Mouse (Mus musculus) kidney, postnatal 0 days (tissue): ENCODE data around the gene Rasal2. TPM values are rescaled to one million over a fixed set of nuclear protein-coding genes. Genes with fewer than 3 reads are reported as not detected.
A peak's percentile ranks its signal among the peaks of the same experiment; 100 is the strongest.

Experiments used
- ATAC-seq: fragments of 200-750 bp; cut with Nextera tagmentation; replicated peaks from 2 replicates; pipeline ENCODE4 v1.8.0; 2017; ENCODE audit warnings: low read depth, moderate number of reproducible peaks, moderate TSS enrichment, moderate library complexity; ENCODE audit not compliant: low FRiP score
- DNase-seq: peaks from one replicate; pipeline ENCODE4 v3.0.0-alpha.2; 2016; ENCODE audit warnings: low spot score
- H3K27ac ChIP-seq: fragments of 300-500 bp; sonication (generic); 2 replicates; pipeline ENCODE4 v1.5.1; 2014; ENCODE audit warnings: mild to moderate bottlenecking
- H3K27me3 ChIP-seq: fragments of 300-500 bp; sonication (generic); 2 replicates; pipeline ENCODE4 v1.6.1; 2014; ENCODE audit warnings: low read length, mixed read lengths; ENCODE audit not compliant: insufficient read depth
- H3K36me3 ChIP-seq: fragments of 300-500 bp; sonication (generic); 2 replicates; pipeline ENCODE4 v1.6.1; 2014; ENCODE audit warnings: low read length, mixed read lengths; ENCODE audit not compliant: insufficient read depth
- H3K4me1 ChIP-seq: fragments of 300-500 bp; sonication (generic); replicated peaks from 2 replicates; pipeline ENCODE4 v1.6.1; 2014; ENCODE audit warnings: antibody characterized with exemption, low read length, mixed read lengths; ENCODE audit not compliant: insufficient read depth
- H3K4me2 ChIP-seq: fragments of 300-500 bp; sonication (generic); 2 replicates; pipeline ENCODE4 v1.6.1; 2014; ENCODE audit warnings: mild to moderate bottlenecking, low read length, moderate library complexity, mixed read lengths
- H3K4me3 ChIP-seq: fragments of 300-500 bp; sonication (generic); replicated peaks from 2 replicates; pipeline ENCODE4 v1.5.1; 2014; ENCODE audit warnings: low read depth, low read length
- H3K9ac ChIP-seq: fragments of 300-500 bp; sonication (generic); 2 replicates; pipeline ENCODE4 v1.6.1; 2014; ENCODE audit warnings: low read depth, low read length
- H3K9me3 ChIP-seq: fragments of 300-500 bp; sonication (generic); replicated peaks from 2 replicates; pipeline ENCODE4 v1.6.1; 2016; ENCODE audit warnings: low read length, inconsistent platforms, mixed read lengths
- CTCF ChIP-seq: IDR thresholded peaks from 2 replicates; pipeline ENCODE4 v1.5.1; 2016; ENCODE audit warnings: antibody characterized with exemption, low read depth, mild to moderate bottlenecking, moderate library complexity
- WGBS: fragments of 180-500 bp; shearing (Covaris S2); extraction: QIAGEN DNeasy Blood & Tissue Kit; methylation state at CpG from one replicate; pipeline ENCODE4 v1.1.7; 2014; 5-methylcytosine and 5-hydroxymethylcytosine counted together
- polyA plus RNA-seq: library from polyadenylated mRNA; unstranded; fragments of >200 nt; fragmentation: Nextera tagmentation; extraction: Ambion mirVana; gene quantifications from 2 replicates; pipeline ENCODE4 v1.2.1, GENCODE M21; 2015

Rasal2 gene
- polyA plus RNA-seq, 1 experiment from 2014 or later, result 7.5 TPM

DNA sequence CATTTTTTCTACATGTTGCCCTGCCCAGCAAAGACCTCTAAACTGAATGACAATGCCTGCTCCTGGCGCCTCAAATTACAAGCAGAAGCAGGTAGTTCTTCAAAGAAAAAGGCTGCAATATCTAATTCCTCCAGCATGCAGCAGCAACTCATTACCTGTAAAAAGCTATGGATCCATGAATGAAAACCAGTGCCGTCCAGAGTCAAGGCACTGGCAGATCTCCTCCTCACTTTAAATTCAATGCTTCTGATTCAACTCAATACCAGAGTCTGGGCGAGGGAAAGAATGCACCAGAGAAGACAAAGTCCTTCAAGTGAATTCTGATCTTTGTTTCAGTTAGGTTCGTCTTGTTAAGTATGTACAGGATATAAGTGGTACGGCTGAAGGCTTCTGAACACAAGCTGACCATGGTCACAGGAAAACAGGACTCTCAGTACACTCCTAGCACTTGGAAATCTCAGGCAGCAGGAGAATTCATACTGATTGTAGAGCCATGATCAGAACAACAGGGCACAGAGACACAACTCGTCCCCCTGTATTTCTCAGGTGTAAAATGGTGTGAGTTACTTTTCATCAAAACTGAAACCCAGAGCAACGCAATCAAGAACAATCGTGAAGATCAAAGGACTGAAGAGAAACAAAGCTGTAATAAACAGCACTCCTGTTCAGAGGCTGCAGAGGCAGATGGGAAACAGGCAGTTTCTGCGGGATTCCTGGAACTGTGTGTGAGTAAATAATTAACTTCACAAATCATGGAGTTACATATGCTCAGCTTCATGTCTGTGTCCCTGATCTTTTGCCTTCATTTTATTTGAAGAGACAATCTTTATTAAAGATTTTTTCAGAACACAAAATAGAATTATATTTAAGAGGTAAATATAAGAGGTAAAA lies 158.6 kb downstream of the Rasal2 start:
- peak; percentile 30; the same call in 1 of the 2 replicates for TF ChIP-seq CTCF
- H3K27me3 ChIP-seq, result no peaks in the 10 kb centered on the region
- peak overlapping the region; percentile 37 for H3K4me2 ChIP-seq
- H3K4me3 ChIP-seq, result no peak overlapping the region
- H3K36me3 ChIP-seq, result no peaks in the 10 kb centered on the region
- H3K9me3 ChIP-seq, result no peaks in the 10 kb centered on the region
- peak overlapping the region; percentile 28; the same call in 1 of the 2 replicates for H3K27ac ChIP-seq
- ATAC-seq (no peak), DNase-seq (peak; percentile 21)
- H3K4me1 ChIP-seq, result no peaks in the 10 kb centered on the region
- H3K9ac ChIP-seq, result no peak overlapping the region
- WGBS, result 42% methylated on average over 9 of the region's 9 CpGs

DNA sequence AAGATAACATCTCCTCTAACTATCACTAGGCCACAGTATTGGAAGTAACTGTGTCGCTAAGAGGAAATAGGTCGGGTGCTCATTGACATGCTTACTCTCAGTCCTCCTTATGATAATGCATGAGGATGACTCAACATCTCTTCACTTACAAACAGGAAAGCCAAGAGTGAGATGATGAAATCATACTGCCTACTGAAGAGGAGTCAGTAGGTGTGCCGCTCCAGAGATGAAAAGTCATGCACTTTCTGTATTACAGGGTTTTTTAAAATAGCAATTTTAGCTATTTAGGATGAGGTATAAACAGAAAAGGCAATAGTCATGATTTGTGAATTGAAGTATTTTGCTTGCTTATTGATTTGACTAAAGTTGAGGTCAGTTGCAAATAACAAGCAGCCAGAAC lies 164.3 kb downstream of the Rasal2 start:
- no peaks in the 10 kb centered on the region for H3K36me3 ChIP-seq
- no peak overlapping the region for H3K27ac ChIP-seq
- ATAC-seq (no peak), DNase-seq (no peak)
- no peak overlapping the region for H3K4me3 ChIP-seq
- no peaks in the 10 kb centered on the region for H3K4me1 ChIP-seq
- no peak overlapping the region for H3K4me2 ChIP-seq
- H3K9ac ChIP-seq, result no peak overlapping the region
- WGBS, result 91% methylated on average over 3 of the region's 3 CpGs
- H3K9me3 ChIP-seq, result no peaks in the 10 kb centered on the region
- H3K27me3 ChIP-seq, result no peaks in the 10 kb centered on the region
- no peak for TF ChIP-seq CTCF

DNA sequence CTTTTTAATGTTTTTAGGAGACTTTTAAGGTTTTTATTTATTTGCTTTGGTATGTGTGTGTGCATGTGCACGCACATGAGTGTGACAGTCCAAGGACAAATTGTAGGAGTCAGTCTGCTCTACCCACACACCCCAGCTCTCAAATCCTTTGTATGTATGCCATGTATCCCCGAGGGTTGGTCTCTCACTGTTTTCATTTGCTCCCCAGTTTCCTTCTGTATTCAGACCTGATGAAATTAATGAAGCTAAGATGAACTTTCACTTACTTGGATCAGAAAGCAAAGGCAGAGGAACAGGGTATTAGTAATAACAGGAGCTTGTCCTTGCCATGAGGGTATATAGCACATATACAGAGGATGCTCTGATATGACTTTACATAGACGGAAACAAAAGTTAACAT lies 165.1 kb downstream of the Rasal2 start:
- H3K4me3 ChIP-seq, result no peak overlapping the region
- TF ChIP-seq CTCF, result no peak
- DNase-seq (no peak), ATAC-seq (no peak)
- no peak overlapping the region for H3K27ac ChIP-seq
- H3K36me3 ChIP-seq, result no peaks in the 10 kb centered on the region
- WGBS, result 74% methylated on average over 3 of the region's 3 CpGs
- no peaks in the 10 kb centered on the region for H3K9me3 ChIP-seq
- no peaks in the 10 kb centered on the region for H3K4me1 ChIP-seq
- no peak overlapping the region for H3K4me2 ChIP-seq
- no peak overlapping the region for H3K9ac ChIP-seq
- H3K27me3 ChIP-seq, result no peaks in the 10 kb centered on the region

DNA sequence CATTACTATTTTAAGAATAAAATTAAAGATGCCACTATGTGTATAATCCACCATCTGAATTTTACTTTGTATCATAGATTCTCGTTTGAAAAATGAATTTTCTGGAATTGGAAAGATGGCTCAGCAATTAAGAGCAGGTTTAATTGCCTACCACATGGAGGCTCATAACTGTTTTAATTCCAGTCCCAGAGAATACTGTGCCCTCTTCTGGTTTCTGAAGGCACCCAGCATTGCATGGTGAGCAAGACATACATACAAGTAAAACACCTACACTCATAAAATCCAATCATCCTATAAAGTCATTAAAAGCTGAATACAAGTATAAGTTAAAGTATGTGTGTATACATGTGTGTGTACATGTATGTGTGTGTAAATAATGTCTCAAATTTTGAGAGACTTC lies 165.6 kb downstream of the Rasal2 start:
- TF ChIP-seq CTCF, result no peak
- 76% methylated on average over 1 of the region's 1 CpGs for WGBS

DNA sequence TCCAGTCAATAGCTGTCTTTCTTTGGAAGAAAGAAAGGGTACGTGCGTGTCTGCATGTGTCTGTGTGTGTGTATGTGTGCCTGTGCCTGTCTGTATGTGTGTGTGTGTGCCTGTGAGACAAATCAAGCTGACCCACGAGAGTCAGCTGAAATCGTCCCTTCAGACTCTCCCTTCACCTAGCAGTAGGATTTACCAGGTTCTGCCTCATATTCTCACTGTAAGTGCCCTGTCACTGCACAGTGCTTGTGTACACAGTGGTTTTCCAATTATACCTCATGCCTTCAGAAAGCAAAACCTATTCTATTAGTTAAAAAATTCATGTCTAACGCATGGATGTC lies 168.0 kb downstream of the Rasal2 start:
- no peak overlapping the region for H3K4me2 ChIP-seq
- H3K27ac ChIP-seq, result no peak overlapping the region
- 69% methylated on average over 5 of the region's 5 CpGs for WGBS
- H3K36me3 ChIP-seq, result no peaks in the 10 kb centered on the region
- no peaks in the 10 kb centered on the region for H3K4me1 ChIP-seq
- ATAC-seq (no peak), DNase-seq (no peak)
- no peak overlapping the region for H3K9ac ChIP-seq
- TF ChIP-seq CTCF, result no peak
- H3K9me3 ChIP-seq, result no peaks in the 10 kb centered on the region
- no peaks in the 10 kb centered on the region for H3K27me3 ChIP-seq
- no peak overlapping the region for H3K4me3 ChIP-seq

More for the DNA sequence above, 165.6 kb downstream of the Rasal2 start:
- Histone ChIP-seq H3K36me3 (no peaks in the 10 kb centered on the region), H3K4me1 (no peaks in the 10 kb centered on the region), H3K4me3 (no peak overlapping the region), H3K4me2 (no peak overlapping the region), H3K27me3 (no peaks in the 10 kb centered on the region), H3K27ac (no peak overlapping the region), H3K9ac (no peak overlapping the region), H3K9me3 (no peaks in the 10 kb centered on the region)
- DNase-seq (no peak), ATAC-seq (no peak)

DNA sequence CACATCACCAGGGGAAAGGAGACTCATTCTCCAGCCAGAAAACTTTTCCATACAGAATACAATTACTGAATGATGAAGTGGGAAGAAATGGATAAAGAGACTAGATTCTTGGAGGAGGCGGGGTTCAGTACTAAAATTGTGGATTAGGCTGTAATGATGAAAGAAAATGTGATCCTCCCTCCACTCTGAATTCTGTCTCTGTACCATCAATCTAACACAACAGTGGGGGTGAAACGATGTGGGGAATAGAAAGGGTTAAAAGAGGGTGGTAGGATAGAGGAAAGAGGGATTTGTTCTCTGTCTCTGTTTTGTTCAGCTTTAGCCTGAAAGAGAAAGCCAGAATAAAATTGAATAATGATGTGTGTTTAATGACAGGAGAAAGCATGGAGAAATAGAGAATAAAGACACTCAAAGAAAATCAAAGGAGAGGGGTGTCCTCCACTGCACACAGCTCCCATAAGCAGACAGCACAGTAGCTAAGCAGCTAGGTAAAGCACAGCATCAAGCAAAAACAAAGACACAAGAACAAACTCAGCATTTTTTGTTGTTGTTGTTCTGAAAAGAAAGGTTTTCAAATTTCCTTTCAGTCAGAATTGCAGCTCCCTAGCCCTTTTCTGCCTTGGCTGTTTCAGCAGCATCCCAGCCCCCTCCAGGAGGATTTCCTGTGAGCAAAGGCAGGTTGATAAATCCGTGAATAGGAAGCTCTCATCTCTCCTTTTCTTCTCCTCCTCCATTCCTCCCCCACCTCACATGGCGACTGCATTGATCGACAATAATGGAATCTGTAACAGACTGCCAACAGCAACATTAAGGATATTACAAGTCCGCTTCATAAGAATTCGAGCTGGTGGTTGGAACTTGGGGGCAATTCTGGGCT lies 168.6 kb downstream of the Rasal2 start:
- Histone ChIP-seq H3K4me3 (no peak overlapping the region), H3K36me3 (no peaks in the 10 kb centered on the region), H3K4me1 (no peaks in the 10 kb centered on the region), H3K4me2 (no peak overlapping the region), H3K9ac (no peak overlapping the region), H3K27ac (no peak overlapping the region), H3K27me3 (no peaks in the 10 kb centered on the region), H3K9me3 (no peaks in the 10 kb centered on the region)
- no peak for ATAC-seq
- TF ChIP-seq CTCF, result no peak
- DNase-seq, result no peak
- WGBS, result 45% methylated on average over 7 of the region's 7 CpGs
